ENCODE assay signal across 10 mouse cellular contexts in genomic region chr2:68376660-68377059, GRCm38 (mm10).
A peak's percentile ranks its signal among the peaks of the same experiment; 100 is the strongest.
DNase-seq lines count a peak whose midpoint lies in the region; ATAC-seq lines count a peak whose summit lies in the region.
"Had no signal": no experiment of that assay in that cellular context is flagged by ENCODE, and none has a peak within 500 bp of the region (broad histone marks: within the 10 kb centered on the region; RNA-seq: fewer than 3 reads in every experiment).

No protein-coding gene starts in this region.

- no peaks in the 10 kb centered on the region for H3K9me3 ChIP-seq in forebrain, embryonic 15.5 days
- H3K9me3 ChIP-seq: liver, embryonic 15.5 days had no signal

- no peak overlapping the region for H3K4me2 ChIP-seq in forebrain, embryonic 15.5 days (replicated peaks)
- H3K4me2 ChIP-seq: liver, embryonic 15.5 days had no signal

- 87% methylated on average over 12 of the region's 12 CpGs for WGBS in forebrain, embryonic 15.5 days

- peak; percentile 28 for DNase-seq in cerebellum, adult 11 months
- DNase-seq in cerebellum, postnatal 36 days, result peak; percentile 37 to 46
- peak; percentile 40 for DNase-seq in heart, postnatal 25 days (ENCODE audit: low spot score)
- peak; percentile 46 for DNase-seq in ovary, postnatal 14 days (ENCODE audit: low spot score)
- DNase-seq in right cerebral cortex, adult 2 months (ENCODE audit: low spot score in 2 of 2), result no peak
- DNase-seq: retina, postnatal 1 day had no signal

- no peak overlapping the region for H3K9ac ChIP-seq in forebrain, embryonic 15.5 days (replicated peaks)
- H3K9ac ChIP-seq: liver, embryonic 15.5 days had no signal

- H3K36me3 ChIP-seq in forebrain, embryonic 15.5 days, result no peaks in the 10 kb centered on the region
- H3K36me3 ChIP-seq: liver, embryonic 15.5 days had no signal

- peaks cover 6% of the 10 kb centered on the region; the same call in 1 of the 2 replicates for H3K4me1 ChIP-seq in forebrain, embryonic 15.5 days

- no peak overlapping the region for H3K4me3 ChIP-seq in forebrain, embryonic 15.5 days
- H3K4me3 ChIP-seq: liver, embryonic 15.5 days had no signal

- intact Hi-C loops in heart, postnatal 25 days (cut with DNase I), result loop anchor here (5.0 kb wide), 1 partner anchor 96 kb away; the partner anchor contains the start of gene Stk39

- no peak; the same call in 1 of the 2 replicates for ATAC-seq in cerebellum, adult (ENCODE audit: insufficient number of reproducible peaks, low FRiP score, low TSS enrichment)
- no peak for ATAC-seq in forebrain, embryonic 15.5 days (replicated peaks)
- ATAC-seq in erythroblast, adult 5-6 weeks (replicated peaks; ENCODE audit: low FRiP score, poor library complexity, severe bottlenecking), result no peak

- no peak overlapping the region for H3K27ac ChIP-seq in forebrain, embryonic 15.5 days (replicated peaks)
- H3K27ac ChIP-seq: liver, embryonic 15.5 days had no signal

- H3K27me3 ChIP-seq in forebrain, embryonic 15.5 days, result no peaks in the 10 kb centered on the region
- H3K27me3 ChIP-seq: liver, embryonic 15.5 days had no signal

Comparison
In these comparisons a context has a peak if more than half of its experiments do, and no peak if none do; other contexts are left out.
1. DNase-seq: peak in cerebellum, adult 11 months (single experiment), cerebellum, postnatal 36 days (2 of 2), heart, postnatal 25 days (single experiment) and ovary, postnatal 14 days (single experiment); none in right cerebral cortex, adult 2 months (0 of 2).